Mouse (Mus musculus): ENCODE measurements at regions not wholly inside any gene's neighbourhood (a gene's known extent, or its start where the extent isn't known, plus 50 kb on each side); places are given as distances from the start of the nearest gene placed in this dataset.

- Histone ChIP-seq H3K27ac (ENCODE audit: low read depth, low read length) (no peak overlapping the region), H3K9me3 (ENCODE audit: control insufficient read depth, low read length) (no peaks in the 10 kb centered on the region), H3K4me3 (ENCODE audit: low read depth, low read length) (no peak overlapping the region), H3K4me2 (ENCODE audit: low read depth, low read length, severe bottlenecking) (no peak overlapping the region), H3K27me3 (ENCODE audit: control insufficient read depth, insufficient read depth, low read length) (no peaks in the 10 kb centered on the region), H3K36me3 (ENCODE audit: control insufficient read depth, insufficient read depth, low read length) (no peaks in the 10 kb centered on the region), H3K9ac (ENCODE audit: low read length) (no peak overlapping the region), H3K4me1 (replicated peaks; ENCODE audit: control insufficient read depth, insufficient read depth, low read length) (0 out of 2 replicates have a peak, but pooled peaks cover 3% of the 10 kb centered on the region)
- DNase-seq (ENCODE audit: low spot score) (peak; percentile 77), ATAC-seq (replicated peaks; ENCODE audit: low FRiP score) (peak; percentile 66)
- 42% methylated on average over 8 of the region's 8 CpGs for WGBS
Measured at GRCm38 (mm10) chr5:133106691-133107354, 563.7 kb upstream of the Auts2 start.

- WGBS = 43% methylated on average over 1 of the region's 1 CpGs
- ATAC-seq (replicated peaks; ENCODE audit: low FRiP score) = no peak
- Histone ChIP-seq H3K9ac (ENCODE audit: low read length) (no peak overlapping the region), H3K4me2 (ENCODE audit: low read depth, low read length, severe bottlenecking) (no peak overlapping the region), H3K27me3 (ENCODE audit: control insufficient read depth, insufficient read depth, low read length) (no peaks in the 10 kb centered on the region), H3K4me3 (ENCODE audit: low read depth, low read length) (no peak overlapping the region), H3K9me3 (ENCODE audit: control insufficient read depth, low read length) (no peaks in the 10 kb centered on the region), H3K27ac (ENCODE audit: low read depth, low read length) (no peak overlapping the region), H3K4me1 (replicated peaks; ENCODE audit: control insufficient read depth, insufficient read depth, low read length) (no peaks in the 10 kb centered on the region), H3K36me3 (ENCODE audit: control insufficient read depth, insufficient read depth, low read length) (no peaks in the 10 kb centered on the region)
- no peak for DNase-seq (ENCODE audit: low spot score)
Measured at GRCm38 (mm10) chr5:133096340-133096739, 553.2 kb upstream of the Auts2 start.

- DNase-seq (ENCODE audit: low spot score) = no peak
- no peak overlapping the region for H3K9ac ChIP-seq (ENCODE audit: low read length)
- H3K36me3 ChIP-seq (ENCODE audit: control insufficient read depth, insufficient read depth, low read length) = no peaks in the 10 kb centered on the region
- WGBS = 83% methylated on average over 1 of the region's 1 CpGs
- no peak overlapping the region for H3K4me3 ChIP-seq (ENCODE audit: low read depth, low read length)
- no peaks in the 10 kb centered on the region for H3K4me1 ChIP-seq (replicated peaks; ENCODE audit: control insufficient read depth, insufficient read depth, low read length)
- no peaks in the 10 kb centered on the region for H3K9me3 ChIP-seq (ENCODE audit: control insufficient read depth, low read length)
- no peaks in the 10 kb centered on the region for H3K27me3 ChIP-seq (ENCODE audit: control insufficient read depth, insufficient read depth, low read length)
- H3K4me2 ChIP-seq (ENCODE audit: low read depth, low read length, severe bottlenecking) = no peak overlapping the region
- H3K27ac ChIP-seq (ENCODE audit: low read depth, low read length) = no peak overlapping the region
- no peak for ATAC-seq (replicated peaks; ENCODE audit: low FRiP score)
Measured at GRCm38 (mm10) chr5:133084859-133085258, 541.7 kb upstream of the Auts2 start.

GRCm38 (mm10) chr5:133080751-133081150 lies 537.6 kb upstream of the Auts2 start:
- ATAC-seq (replicated peaks; ENCODE audit: low FRiP score) (no peak), DNase-seq (ENCODE audit: low spot score) (no peak)
- Histone ChIP-seq H3K27me3 (ENCODE audit: control insufficient read depth, insufficient read depth, low read length) (no peaks in the 10 kb centered on the region), H3K4me1 (replicated peaks; ENCODE audit: control insufficient read depth, insufficient read depth, low read length) (no peaks in the 10 kb centered on the region), H3K36me3 (ENCODE audit: control insufficient read depth, insufficient read depth, low read length) (no peaks in the 10 kb centered on the region), H3K4me3 (ENCODE audit: low read depth, low read length) (no peak overlapping the region), H3K27ac (ENCODE audit: low read depth, low read length) (no peak overlapping the region), H3K4me2 (ENCODE audit: low read depth, low read length, severe bottlenecking) (no peak overlapping the region), H3K9me3 (ENCODE audit: control insufficient read depth, low read length) (no peaks in the 10 kb centered on the region), H3K9ac (ENCODE audit: low read length) (no peak overlapping the region)
- WGBS = 82% methylated on average over 2 of the region's 2 CpGs

- no peak for DNase-seq (ENCODE audit: low spot score)
- no peaks in the 10 kb centered on the region for H3K27me3 ChIP-seq (ENCODE audit: control insufficient read depth, insufficient read depth, low read length)
- no peak overlapping the region for H3K4me3 ChIP-seq (ENCODE audit: low read depth, low read length)
- no peaks in the 10 kb centered on the region for H3K9me3 ChIP-seq (ENCODE audit: control insufficient read depth, low read length)
- H3K4me2 ChIP-seq (ENCODE audit: low read depth, low read length, severe bottlenecking) = no peak overlapping the region
- no peak for ATAC-seq (replicated peaks; ENCODE audit: low FRiP score)
- H3K27ac ChIP-seq (ENCODE audit: low read depth, low read length) = no peak overlapping the region
- no peaks in the 10 kb centered on the region for H3K4me1 ChIP-seq (replicated peaks; ENCODE audit: control insufficient read depth, insufficient read depth, low read length)
- H3K9ac ChIP-seq (ENCODE audit: low read length) = no peak overlapping the region
- no peaks in the 10 kb centered on the region for H3K36me3 ChIP-seq (ENCODE audit: control insufficient read depth, insufficient read depth, low read length)
- 78% methylated on average over 3 of the region's 3 CpGs for WGBS
Measured at GRCm38 (mm10) chr5:133078916-133079315, 535.8 kb upstream of the Auts2 start.

- Histone ChIP-seq H3K27ac (ENCODE audit: low read depth, low read length) (no peak overlapping the region), H3K9me3 (ENCODE audit: control insufficient read depth, low read length) (no peaks in the 10 kb centered on the region), H3K4me3 (ENCODE audit: low read depth, low read length) (no peak overlapping the region), H3K27me3 (ENCODE audit: control insufficient read depth, insufficient read depth, low read length) (no peaks in the 10 kb centered on the region), H3K4me1 (replicated peaks; ENCODE audit: control insufficient read depth, insufficient read depth, low read length) (no peaks in the 10 kb centered on the region), H3K9ac (ENCODE audit: low read length) (no peak overlapping the region), H3K4me2 (ENCODE audit: low read depth, low read length, severe bottlenecking) (no peak overlapping the region), H3K36me3 (ENCODE audit: control insufficient read depth, insufficient read depth, low read length) (no peaks in the 10 kb centered on the region)
- WGBS = 84% methylated on average over 4 of the region's 4 CpGs
- ATAC-seq (replicated peaks; ENCODE audit: low FRiP score) (no peak), DNase-seq (ENCODE audit: low spot score) (no peak)
Measured at GRCm38 (mm10) chr5:133078390-133078789, 535.2 kb upstream of the Auts2 start.

- no peak for ATAC-seq (replicated peaks; ENCODE audit: low FRiP score)
- H3K9ac ChIP-seq (ENCODE audit: low read length) = no peak overlapping the region
- no peaks in the 10 kb centered on the region for H3K9me3 ChIP-seq (ENCODE audit: control insufficient read depth, low read length)
- no peaks in the 10 kb centered on the region for H3K27me3 ChIP-seq (ENCODE audit: control insufficient read depth, insufficient read depth, low read length)
- DNase-seq (ENCODE audit: low spot score) = no peak
- H3K36me3 ChIP-seq (ENCODE audit: control insufficient read depth, insufficient read depth, low read length) = no peaks in the 10 kb centered on the region
- H3K27ac ChIP-seq (ENCODE audit: low read depth, low read length) = no peak overlapping the region
- no peaks in the 10 kb centered on the region for H3K4me1 ChIP-seq (replicated peaks; ENCODE audit: control insufficient read depth, insufficient read depth, low read length)
- H3K4me3 ChIP-seq (ENCODE audit: low read depth, low read length) = no peak overlapping the region
- H3K4me2 ChIP-seq (ENCODE audit: low read depth, low read length, severe bottlenecking) = no peak overlapping the region
- WGBS = 50% methylated on average over 2 of the region's 2 CpGs
Measured at GRCm38 (mm10) chr5:133073317-133073716, 530.2 kb upstream of the Auts2 start.

- H3K27me3 ChIP-seq (ENCODE audit: control insufficient read depth, insufficient read depth, low read length) = no peaks in the 10 kb centered on the region
- H3K27ac ChIP-seq (ENCODE audit: low read depth, low read length) = no peak overlapping the region
- no peak for DNase-seq (ENCODE audit: low spot score)
- H3K4me2 ChIP-seq (ENCODE audit: low read depth, low read length, severe bottlenecking) = no peak overlapping the region
- no peaks in the 10 kb centered on the region for H3K36me3 ChIP-seq (ENCODE audit: control insufficient read depth, insufficient read depth, low read length)
- H3K9me3 ChIP-seq (ENCODE audit: control insufficient read depth, low read length) = no peaks in the 10 kb centered on the region
- ATAC-seq (replicated peaks; ENCODE audit: low FRiP score) = no peak
- H3K4me3 ChIP-seq (ENCODE audit: low read depth, low read length) = no peak overlapping the region
- H3K9ac ChIP-seq (ENCODE audit: low read length) = no peak overlapping the region
- H3K4me1 ChIP-seq (replicated peaks; ENCODE audit: control insufficient read depth, insufficient read depth, low read length) = no peaks in the 10 kb centered on the region
Measured at GRCm38 (mm10) chr5:133070141-133070540, 527.0 kb upstream of the Auts2 start.

- WGBS = 84% methylated on average over 3 of the region's 3 CpGs
- H3K9ac ChIP-seq (ENCODE audit: low read length) = no peak overlapping the region
Measured at GRCm38 (mm10) chr5:133062481-133062880, 519.3 kb upstream of the Auts2 start.

More at GRCm38 (mm10) chr5:133062481-133062880, 519.3 kb upstream of the Auts2 start:
- H3K9me3 ChIP-seq (ENCODE audit: control insufficient read depth, low read length) = no peaks in the 10 kb centered on the region
- H3K36me3 ChIP-seq (ENCODE audit: control insufficient read depth, insufficient read depth, low read length) = no peaks in the 10 kb centered on the region
- no peak overlapping the region for H3K4me2 ChIP-seq (ENCODE audit: low read depth, low read length, severe bottlenecking)
- H3K4me3 ChIP-seq (ENCODE audit: low read depth, low read length) = no peak overlapping the region
- no peak overlapping the region for H3K27ac ChIP-seq (ENCODE audit: low read depth, low read length)
- no peak for ATAC-seq (replicated peaks; ENCODE audit: low FRiP score)
- H3K4me1 ChIP-seq (replicated peaks; ENCODE audit: control insufficient read depth, insufficient read depth, low read length) = no peaks in the 10 kb centered on the region
- H3K27me3 ChIP-seq (ENCODE audit: control insufficient read depth, insufficient read depth, low read length) = no peaks in the 10 kb centered on the region
- DNase-seq (ENCODE audit: low spot score) = no peak

All from forebrain, embryonic 11.5 days (tissue).